Mouse (Mus musculus): ENCODE measurements around the gene Medag. TPM values are rescaled to one million over a fixed set of nuclear protein-coding genes. Genes with fewer than 3 reads are reported as not detected.

Gene Medag
- polyA plus RNA-seq, 1 experiment: 0.19 TPM

GRCm38 (mm10) chr5:149402029-149402428 is 9.5 kb upstream of the Medag start:
- Histone ChIP-seq H3K4me3 (ENCODE audit: insufficient read depth, low read length) (no peak overlapping the region), H3K27ac (ENCODE audit: insufficient read depth, low read depth, low read length) (no peak overlapping the region)
- no peak for TF ChIP-seq CTCF (IDR thresholded peaks at IDR 0.05; ENCODE audit: low read depth, low read length)
- TF ChIP-seq POLR2A (IDR thresholded peaks at IDR 0.05; ENCODE audit: borderline replicate concordance, low read depth, low read length): no peak

DNA sequence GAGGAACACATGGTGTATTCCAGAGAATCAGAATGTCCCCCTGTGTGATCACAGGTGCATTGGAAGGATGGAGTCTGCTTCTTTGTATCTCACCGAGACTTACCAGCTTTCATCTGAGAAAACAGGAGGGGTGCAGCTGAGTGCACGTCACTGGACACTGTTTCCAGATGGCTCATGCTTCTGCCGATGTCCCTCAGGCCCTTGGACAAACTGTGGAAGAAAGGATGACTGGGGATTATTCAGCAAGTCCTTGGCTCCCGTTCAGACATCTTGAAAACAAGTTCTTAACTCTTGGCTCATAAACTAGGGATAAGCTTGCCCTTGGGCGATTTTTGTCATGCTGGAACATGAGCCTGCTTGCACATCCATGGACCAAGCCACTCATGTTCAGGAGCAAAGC is 8.2 kb upstream of the Medag start:
- Histone ChIP-seq H3K4me3 (ENCODE audit: insufficient read depth, low read length) (no peak overlapping the region), H3K4me1 (ENCODE audit: control insufficient read depth, insufficient read depth, low read length) (no peaks in the 10 kb centered on the region), H3K27ac (ENCODE audit: insufficient read depth, low read depth, low read length) (no peak overlapping the region)
- no peak for TF ChIP-seq POLR2A (IDR thresholded peaks at IDR 0.05; ENCODE audit: borderline replicate concordance, low read depth, low read length)
- TF ChIP-seq CTCF (IDR thresholded peaks at IDR 0.05; ENCODE audit: low read depth, low read length): no peak

More at GRCm38 (mm10) chr5:149402029-149402428, 9.5 kb upstream of the Medag start:
- no peaks in the 10 kb centered on the region for H3K4me1 ChIP-seq (ENCODE audit: control insufficient read depth, insufficient read depth, low read length)

GRCm38 (mm10) chr5:149404710-149405109 is 6.8 kb upstream of the Medag start:
- TF ChIP-seq POLR2A (IDR thresholded peaks at IDR 0.05; ENCODE audit: borderline replicate concordance, low read depth, low read length) (no peak), CTCF (IDR thresholded peaks at IDR 0.05; ENCODE audit: low read depth, low read length) (no peak)
- Histone ChIP-seq H3K27ac (ENCODE audit: insufficient read depth, low read depth, low read length) (no peak overlapping the region), H3K4me3 (ENCODE audit: insufficient read depth, low read length) (no peak overlapping the region), H3K4me1 (ENCODE audit: control insufficient read depth, insufficient read depth, low read length) (no peaks in the 10 kb centered on the region)

DNA sequence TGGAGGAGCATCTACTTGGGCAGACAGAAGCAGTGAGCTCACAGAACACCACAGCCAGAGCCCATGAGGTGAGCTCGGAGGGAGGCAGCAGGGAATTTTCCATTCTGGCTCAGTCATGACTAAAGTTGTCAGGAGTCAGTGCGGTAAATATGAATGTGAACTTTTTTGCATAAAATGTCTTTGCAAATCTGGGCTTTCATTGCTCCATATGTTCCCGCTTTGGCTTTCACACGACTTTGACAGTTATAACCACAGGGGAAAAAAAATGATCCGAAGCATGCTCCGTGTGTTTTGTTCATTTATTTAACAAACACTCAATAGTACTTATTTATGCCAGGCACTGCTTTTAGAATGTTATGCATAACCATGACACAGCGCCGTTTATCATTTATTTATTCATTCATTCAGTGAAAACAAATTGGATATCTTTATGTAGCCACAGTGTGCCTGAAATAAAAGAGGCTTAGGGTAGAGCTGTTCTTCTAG is 4.7 kb upstream of the Medag start:
- H3K27ac ChIP-seq (ENCODE audit: insufficient read depth, low read depth, low read length): no peak overlapping the region
- H3K4me3 ChIP-seq (ENCODE audit: insufficient read depth, low read length): no peak overlapping the region
- no peak for TF ChIP-seq CTCF (IDR thresholded peaks at IDR 0.05; ENCODE audit: low read depth, low read length)
- no peak for TF ChIP-seq POLR2A (IDR thresholded peaks at IDR 0.05; ENCODE audit: borderline replicate concordance, low read depth, low read length)
- no peaks in the 10 kb centered on the region for H3K4me1 ChIP-seq (ENCODE audit: control insufficient read depth, insufficient read depth, low read length)

- TF ChIP-seq CTCF (IDR thresholded peaks at IDR 0.05; ENCODE audit: low read depth, low read length) (no peak), POLR2A (IDR thresholded peaks at IDR 0.05; ENCODE audit: borderline replicate concordance, low read depth, low read length) (no peak)
- H3K4me1 ChIP-seq (ENCODE audit: control insufficient read depth, insufficient read depth, low read length): no peaks in the 10 kb centered on the region
- no peak overlapping the region for H3K4me3 ChIP-seq (ENCODE audit: insufficient read depth, low read length)
- H3K27ac ChIP-seq (ENCODE audit: insufficient read depth, low read depth, low read length): no peak overlapping the region
These were observed 2.0 kb upstream of the Medag start for GRCm38 (mm10) chr5:149409502-149409901.

GRCm38 (mm10) chr5:149412194-149412575 is 636 bp downstream of the Medag start:
- no peak overlapping the region for H3K27ac ChIP-seq (ENCODE audit: insufficient read depth, low read depth, low read length)
- TF ChIP-seq CTCF (IDR thresholded peaks at IDR 0.05; ENCODE audit: low read depth, low read length): no peak
- TF ChIP-seq POLR2A (IDR thresholded peaks at IDR 0.05; ENCODE audit: borderline replicate concordance, low read depth, low read length): no peak
- H3K4me1 ChIP-seq (ENCODE audit: control insufficient read depth, insufficient read depth, low read length): no peaks in the 10 kb centered on the region
- no peak overlapping the region for H3K4me3 ChIP-seq (ENCODE audit: insufficient read depth, low read length)

DNA sequence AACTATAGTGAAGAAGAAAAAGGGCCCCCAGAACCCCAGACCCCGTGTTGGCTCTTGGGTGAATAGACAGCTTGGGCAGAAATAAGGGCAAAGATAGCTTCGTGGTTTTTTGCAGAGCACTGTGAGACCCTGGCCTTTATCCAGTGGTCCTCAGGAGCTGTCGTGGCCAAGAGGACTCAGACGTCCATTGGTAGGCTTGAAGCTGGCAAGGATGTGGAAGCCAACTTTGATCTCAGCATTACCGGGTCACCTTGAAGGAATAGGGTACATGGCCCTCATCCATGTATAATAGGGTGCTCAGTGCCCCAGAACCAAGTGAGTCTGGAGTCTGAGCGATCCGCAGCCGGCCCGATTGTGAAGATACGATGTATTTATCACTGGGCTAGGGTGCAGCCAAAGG is 1.1 kb downstream of the Medag start:
- no peak for TF ChIP-seq CTCF (IDR thresholded peaks at IDR 0.05; ENCODE audit: low read depth, low read length)
- TF ChIP-seq POLR2A (IDR thresholded peaks at IDR 0.05; ENCODE audit: borderline replicate concordance, low read depth, low read length): no peak
- Histone ChIP-seq H3K4me3 (ENCODE audit: insufficient read depth, low read length) (no peak overlapping the region), H3K4me1 (ENCODE audit: control insufficient read depth, insufficient read depth, low read length) (no peaks in the 10 kb centered on the region), H3K27ac (ENCODE audit: insufficient read depth, low read depth, low read length) (no peak overlapping the region)

DNA sequence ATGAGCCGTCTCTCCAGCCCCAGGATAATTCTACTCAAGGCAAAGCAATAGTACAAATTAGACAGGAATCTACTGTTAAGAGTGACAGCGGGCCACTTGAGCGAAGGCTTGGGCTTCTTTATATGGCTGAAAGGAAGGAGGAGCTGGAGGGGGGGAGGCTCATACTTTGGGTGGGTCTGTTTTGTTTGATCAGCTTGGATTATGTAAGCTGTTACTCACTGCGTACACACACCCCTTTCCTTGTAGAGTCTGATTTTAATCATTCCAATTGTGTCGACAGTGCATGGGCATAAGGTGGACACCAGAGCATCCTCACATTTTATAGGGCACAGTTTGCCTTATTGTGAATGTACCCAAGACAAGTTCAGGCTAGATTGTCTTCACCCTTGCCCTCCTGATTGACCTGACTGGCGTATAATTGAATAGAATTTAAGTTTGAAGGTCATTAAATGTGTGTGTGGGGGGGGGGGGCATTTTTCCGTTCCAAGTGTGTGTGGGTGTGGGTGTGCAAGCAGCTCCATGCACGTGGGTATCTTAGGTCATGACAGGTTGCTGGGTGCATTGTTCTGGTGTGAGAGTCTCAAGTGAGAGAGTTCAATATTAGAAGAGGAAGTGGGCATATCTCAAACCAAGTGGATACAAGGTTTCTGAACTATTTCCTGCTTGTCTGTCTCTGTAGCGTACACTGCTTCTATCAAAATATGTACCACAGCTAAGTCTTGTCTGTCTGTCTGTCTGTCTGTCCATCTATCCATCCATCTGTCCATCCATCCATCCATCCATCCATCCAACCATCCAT is 3.0 kb downstream of the Medag start:
- H3K4me3 ChIP-seq (ENCODE audit: insufficient read depth, low read length): no peak overlapping the region
- TF ChIP-seq POLR2A (IDR thresholded peaks at IDR 0.05; ENCODE audit: borderline replicate concordance, low read depth, low read length) (no peak), CTCF (IDR thresholded peaks at IDR 0.05; ENCODE audit: low read depth, low read length) (no peak)
- no peaks in the 10 kb centered on the region for H3K4me1 ChIP-seq (ENCODE audit: control insufficient read depth, insufficient read depth, low read length)
- H3K27ac ChIP-seq (ENCODE audit: insufficient read depth, low read depth, low read length): no peak overlapping the region

GRCm38 (mm10) chr5:149417381-149417780 is 5.8 kb downstream of the Medag start:
- H3K27ac ChIP-seq (ENCODE audit: insufficient read depth, low read depth, low read length): no peak overlapping the region
- TF ChIP-seq POLR2A (IDR thresholded peaks at IDR 0.05; ENCODE audit: borderline replicate concordance, low read depth, low read length): no peak
- TF ChIP-seq CTCF (IDR thresholded peaks at IDR 0.05; ENCODE audit: low read depth, low read length): peak; percentile 34; the same call in 1 of the 2 replicates
- H3K4me3 ChIP-seq (ENCODE audit: insufficient read depth, low read length): no peak overlapping the region
- no peaks in the 10 kb centered on the region for H3K4me1 ChIP-seq (ENCODE audit: control insufficient read depth, insufficient read depth, low read length)

GRCm38 (mm10) chr5:149426525-149426924 is 15.0 kb downstream of the Medag start:
- Histone ChIP-seq H3K4me3 (ENCODE audit: insufficient read depth, low read length) (no peak overlapping the region), H3K27ac (ENCODE audit: insufficient read depth, low read depth, low read length) (no peak overlapping the region)
- TF ChIP-seq POLR2A (IDR thresholded peaks at IDR 0.05; ENCODE audit: borderline replicate concordance, low read depth, low read length) (no peak), CTCF (IDR thresholded peaks at IDR 0.05; ENCODE audit: low read depth, low read length) (no peak)

More at GRCm38 (mm10) chr5:149426525-149426924, 15.0 kb downstream of the Medag start:
- H3K4me1 ChIP-seq (ENCODE audit: control insufficient read depth, insufficient read depth, low read length): no peaks in the 10 kb centered on the region

Data from bone marrow macrophage, adult 2 months (primary cell).